Mouse (Mus musculus) olfactory bulb, adult 2 months (tissue): ENCODE results near the gene Chic2.

Source experiments
- CTCF ChIP-seq: fragments of 200-500 bp; IDR thresholded peaks from 2 replicates; pipeline ENCODE4 v1.5.1; 2012; ENCODE audit warnings: low read depth, mild to moderate bottlenecking, low read length, moderate library complexity; ENCODE audit not compliant: insufficient read depth
- POLR2A ChIP-seq: fragments of 200-500 bp; IDR thresholded peaks from 2 replicates; pipeline ENCODE4 v1.6.1; 2012; ENCODE audit warnings: mild to moderate bottlenecking, low read depth, low read length, moderate library complexity; ENCODE audit not compliant: insufficient read depth

- TF ChIP-seq CTCF (no peak), POLR2A (no peak)
Measured at GRCm38 (mm10) chr5:74960306-74960705, 84.3 kb downstream of the Chic2 start.
